Mouse (Mus musculus) midbrain, embryonic 13.5 days (tissue): ENCODE data around the gene Brsk2. TPM values are rescaled to one million over a fixed set of nuclear protein-coding genes. Genes with fewer than 3 reads are reported as not detected.
A peak's percentile ranks its signal among the peaks of the same experiment; 100 is the strongest.

Source experiments
- ATAC-seq: fragments of 200-750 bp; cut with Nextera tagmentation; 2 replicates; pipeline ENCODE4 v1.8.0; 2017; ENCODE audit warnings: mild to moderate bottlenecking, moderate TSS enrichment, moderate library complexity
- H3K27ac ChIP-seq: fragments of 300-500 bp; sonication (generic); 2 replicates; pipeline ENCODE4 v1.5.1; 2015; ENCODE audit warnings: inconsistent platforms, mild to moderate bottlenecking, moderate library complexity
- H3K27me3 ChIP-seq: fragments of 300-500 bp; sonication (generic); 2 replicates; pipeline ENCODE4 v1.6.1; 2015; ENCODE audit warnings: mild to moderate bottlenecking, inconsistent platforms
- H3K36me3 ChIP-seq: fragments of 300-500 bp; sonication (generic); 2 replicates; pipeline ENCODE4 v1.6.1; 2015; ENCODE audit warnings: mild to moderate bottlenecking, inconsistent platforms
- H3K4me1 ChIP-seq: fragments of 300-500 bp; sonication (generic); replicated peaks from 2 replicates; pipeline ENCODE4 v1.6.1; 2015; ENCODE audit warnings: inconsistent platforms
- H3K4me2 ChIP-seq: fragments of 300-500 bp; sonication (generic); replicated peaks from 2 replicates; pipeline ENCODE4 v1.6.1; 2015; ENCODE audit warnings: moderate library complexity, mild to moderate bottlenecking, inconsistent platforms
- H3K4me3 ChIP-seq: fragments of 300-500 bp; sonication (generic); replicated peaks from 2 replicates; pipeline ENCODE4 v1.5.1; 2015; ENCODE audit warnings: mild to moderate bottlenecking, inconsistent platforms
- H3K9ac ChIP-seq: fragments of 300-500 bp; sonication (generic); replicated peaks from 2 replicates; pipeline ENCODE4 v1.6.1; 2015; ENCODE audit warnings: mild to moderate bottlenecking, inconsistent platforms
- H3K9me3 ChIP-seq: fragments of 300-500 bp; sonication (generic); 2 replicates; pipeline ENCODE4 v1.6.1; 2016; ENCODE audit warnings: mild to moderate bottlenecking, inconsistent platforms
- WGBS: fragments of 180-500 bp; shearing (Covaris S2); methylation state at CpG from one replicate; pipeline ENCODE4 v1.1.7; 2015; 5-methylcytosine and 5-hydroxymethylcytosine counted together
- polyA plus RNA-seq: library from polyadenylated mRNA; unstranded; fragments of >200 nt; fragmentation: Nextera tagmentation; extraction: Ambion mirVana; gene quantifications from 2 replicates; pipeline ENCODE4 v1.2.1, GENCODE M21; 2015

Gene Brsk2
- polyA plus RNA-seq, 1 experiment from 2014 or later = 29.4 TPM

DNA sequence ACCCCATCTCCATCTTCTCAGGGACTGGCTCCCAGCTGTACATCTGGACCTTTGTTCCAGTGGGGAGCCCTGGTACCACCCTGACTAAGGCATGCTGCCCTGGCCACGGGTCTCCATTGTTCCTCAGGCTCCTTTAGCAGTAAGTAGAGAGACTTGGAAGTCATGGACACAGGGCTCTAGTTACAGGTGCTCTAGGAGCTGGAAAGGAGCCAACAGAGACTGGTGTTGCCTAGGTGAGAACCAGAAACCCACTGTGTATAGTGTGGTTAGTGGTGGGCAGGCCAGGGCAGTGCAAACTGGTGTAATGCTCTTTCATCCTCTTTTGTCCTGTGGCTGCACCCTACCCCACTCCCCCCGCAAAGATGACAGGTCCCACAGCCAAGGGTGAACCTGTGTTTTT lies 41.6 kb downstream of the Brsk2 start:
- no peak overlapping the region for H3K27ac ChIP-seq
- peaks cover 100% of the 10 kb centered on the region for H3K36me3 ChIP-seq
- no peak overlapping the region for H3K4me3 ChIP-seq
- H3K9me3 ChIP-seq = no peaks in the 10 kb centered on the region
- no peaks in the 10 kb centered on the region for H3K27me3 ChIP-seq
- H3K9ac ChIP-seq = no peak overlapping the region
- 88% methylated on average over 2 of the region's 2 CpGs for WGBS
- no peak for ATAC-seq
- no peak overlapping the region for H3K4me2 ChIP-seq
- H3K4me1 ChIP-seq = no peaks in the 10 kb centered on the region

DNA sequence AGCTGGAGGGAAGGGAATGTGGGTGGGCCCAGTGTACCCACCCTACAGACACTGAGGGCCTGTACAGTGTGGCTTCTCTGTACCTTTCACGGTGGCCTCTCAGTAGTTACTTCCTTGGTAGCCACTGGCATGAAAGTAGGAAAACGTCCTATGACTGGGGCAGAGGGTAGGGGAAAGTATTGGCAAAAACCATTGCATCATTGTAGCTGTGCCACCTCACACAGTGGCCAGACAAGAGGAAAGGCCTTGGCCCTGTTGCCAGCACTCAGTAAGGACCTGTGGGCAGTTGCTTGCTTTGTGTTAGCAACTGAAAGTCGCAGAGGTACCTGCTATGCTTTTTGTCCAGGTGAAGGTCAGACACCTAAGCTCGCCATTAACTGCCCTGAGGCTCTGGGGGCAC lies 44.6 kb downstream of the Brsk2 start:
- H3K4me1 ChIP-seq = no peaks in the 10 kb centered on the region
- H3K27me3 ChIP-seq = no peaks in the 10 kb centered on the region
- no peak overlapping the region for H3K9ac ChIP-seq
- WGBS = 95% methylated on average over 4 of the region's 4 CpGs
- no peak overlapping the region for H3K27ac ChIP-seq
- H3K9me3 ChIP-seq = no peaks in the 10 kb centered on the region
- H3K4me3 ChIP-seq = no peak overlapping the region
- H3K36me3 ChIP-seq = peaks cover 100% of the 10 kb centered on the region
- no peak overlapping the region for H3K4me2 ChIP-seq
- ATAC-seq = no peak

DNA sequence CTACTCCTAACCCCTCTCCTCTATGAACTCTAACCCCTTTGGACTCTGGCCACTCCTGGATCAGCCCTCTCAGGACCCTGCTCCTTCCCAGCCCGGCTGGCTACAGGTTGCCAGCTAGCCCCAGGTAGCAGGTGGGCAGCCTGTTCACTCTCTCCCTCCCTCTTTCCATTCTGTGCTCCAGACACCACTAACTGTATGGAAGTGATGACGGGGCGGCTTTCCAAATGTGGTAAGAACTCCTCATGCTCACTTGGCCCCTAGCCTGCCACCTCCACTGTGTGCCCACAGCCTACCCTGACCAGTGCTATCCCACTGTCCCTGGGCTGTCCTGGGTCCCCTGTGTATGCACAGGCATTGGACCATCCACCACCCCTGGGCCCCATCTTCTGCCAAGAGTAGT lies 51.1 kb downstream of the Brsk2 start:
- Histone ChIP-seq H3K27me3 (no peaks in the 10 kb centered on the region), H3K4me1 (no peaks in the 10 kb centered on the region), H3K27ac (no peak overlapping the region), H3K4me3 (no peak overlapping the region), H3K36me3 (peaks cover 99% of the 10 kb centered on the region), H3K4me2 (no peak overlapping the region), H3K9ac (no peak overlapping the region), H3K9me3 (no peaks in the 10 kb centered on the region)
- ATAC-seq = no peak
- WGBS = 90% methylated on average over 3 of the region's 3 CpGs

DNA sequence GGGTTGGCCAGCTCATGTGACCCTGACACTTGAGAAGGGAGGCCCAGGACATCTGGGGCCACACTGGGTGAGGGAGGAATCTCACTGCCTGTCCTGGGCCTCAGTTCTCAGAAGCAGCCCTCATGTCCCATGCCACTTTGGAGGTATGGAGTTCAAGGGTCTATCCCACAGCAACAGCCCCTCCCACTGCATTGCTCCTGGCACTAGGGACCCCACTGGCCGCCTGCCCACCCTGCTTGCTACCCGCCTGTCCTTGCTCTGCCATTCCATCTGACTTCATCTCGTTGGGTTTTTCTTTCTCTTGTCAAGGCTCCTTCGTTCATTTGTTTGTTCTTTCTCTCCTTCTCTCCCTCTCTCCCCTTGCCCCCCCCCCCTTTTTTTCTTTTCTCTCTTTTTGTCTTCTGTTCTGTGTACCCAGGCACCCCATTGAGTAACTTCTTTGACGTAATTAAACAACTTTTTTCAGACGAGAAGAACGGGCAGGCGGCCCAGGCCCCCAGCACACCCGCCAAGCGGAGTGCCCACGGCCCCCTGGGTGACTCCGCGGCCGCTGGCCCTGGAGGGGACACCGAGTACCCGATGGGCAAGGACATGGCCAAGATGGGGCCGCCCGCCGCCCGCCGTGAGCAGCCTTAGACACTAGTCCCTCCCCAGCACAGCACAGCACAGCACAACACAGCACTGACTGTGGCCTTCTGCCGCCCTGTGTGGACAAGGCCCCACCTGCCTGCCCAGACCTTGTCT lies 52.2 kb downstream of the Brsk2 start:
- 80% methylated on average over 22 of the region's 22 CpGs for WGBS

DNA sequence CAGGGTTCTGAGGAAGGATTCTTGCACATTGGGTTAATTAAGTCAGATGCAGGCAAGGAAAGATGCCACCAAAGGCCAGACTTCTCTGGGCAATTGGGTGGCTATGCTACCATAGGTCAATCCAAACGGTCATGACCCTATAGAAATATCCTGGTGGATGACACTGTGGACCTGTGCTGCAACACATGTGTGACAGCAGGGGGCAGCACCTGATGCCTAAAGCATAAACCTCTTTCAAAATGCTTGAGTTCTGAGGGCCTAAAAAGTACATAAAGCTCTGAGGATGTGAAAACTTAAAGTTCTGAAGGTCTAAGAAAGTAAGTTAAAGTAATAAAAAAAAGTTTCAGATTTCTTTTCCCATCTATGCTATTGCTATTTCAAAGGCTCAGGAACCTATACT lies 67.0 kb downstream of the Brsk2 start:
- H3K4me1 ChIP-seq = 0 out of 2 replicates have a peak, but pooled peaks cover 3% of the 10 kb centered on the region
- peaks cover 30% of the 10 kb centered on the region for H3K36me3 ChIP-seq
- no peak overlapping the region for H3K4me2 ChIP-seq
- H3K9ac ChIP-seq = no peak overlapping the region
- H3K9me3 ChIP-seq = no peaks in the 10 kb centered on the region
- no peak overlapping the region for H3K4me3 ChIP-seq
- H3K27me3 ChIP-seq = no peaks in the 10 kb centered on the region
- no peak overlapping the region for H3K27ac ChIP-seq
- 0 out of 2 replicates have a peak, but pooled peaks have one; percentile 43 for ATAC-seq
- WGBS = 66% methylated on average over 1 of the region's 1 CpGs

More for the DNA sequence above, 52.2 kb downstream of the Brsk2 start:
- no peaks in the 10 kb centered on the region for H3K4me1 ChIP-seq
- no peak overlapping the region for H3K27ac ChIP-seq
- H3K27me3 ChIP-seq = no peaks in the 10 kb centered on the region
- no peaks in the 10 kb centered on the region for H3K9me3 ChIP-seq
- no peak overlapping the region for H3K4me2 ChIP-seq
- peak; percentile 60 for ATAC-seq
- H3K36me3 ChIP-seq = peaks cover 88% of the 10 kb centered on the region
- H3K4me3 ChIP-seq = no peak overlapping the region
- H3K9ac ChIP-seq = no peak overlapping the region

DNA sequence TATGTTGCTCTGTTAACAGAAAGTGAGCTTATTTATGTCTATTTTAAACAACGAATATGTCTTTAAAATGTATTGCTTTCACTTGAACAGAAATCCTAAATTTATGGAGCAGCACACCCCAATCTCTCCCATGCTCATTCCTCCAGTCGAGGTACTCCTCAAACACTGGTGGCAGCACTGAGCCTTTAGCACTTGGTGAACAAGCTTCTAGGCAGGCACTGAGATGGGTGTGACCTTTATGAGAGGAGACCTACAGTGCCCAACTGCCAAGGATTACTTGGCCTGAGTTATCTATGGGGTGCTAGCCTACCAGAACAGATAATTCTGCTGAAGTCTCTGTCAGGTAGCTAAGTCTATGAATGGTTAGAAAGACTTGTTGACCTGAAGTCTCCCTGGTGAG lies 70.1 kb downstream of the Brsk2 start:
- H3K9ac ChIP-seq = no peak overlapping the region
- H3K27me3 ChIP-seq = no peaks in the 10 kb centered on the region
- ATAC-seq = no peak
- no peak overlapping the region for H3K27ac ChIP-seq
- WGBS = 72% methylated on average over 2 of the region's 2 CpGs
- no peak overlapping the region for H3K4me3 ChIP-seq
- no peaks in the 10 kb centered on the region for H3K9me3 ChIP-seq
- H3K36me3 ChIP-seq = peaks cover 15% of the 10 kb centered on the region
- peaks cover 10% of the 10 kb centered on the region for H3K4me1 ChIP-seq
- H3K4me2 ChIP-seq = no peak overlapping the region

DNA sequence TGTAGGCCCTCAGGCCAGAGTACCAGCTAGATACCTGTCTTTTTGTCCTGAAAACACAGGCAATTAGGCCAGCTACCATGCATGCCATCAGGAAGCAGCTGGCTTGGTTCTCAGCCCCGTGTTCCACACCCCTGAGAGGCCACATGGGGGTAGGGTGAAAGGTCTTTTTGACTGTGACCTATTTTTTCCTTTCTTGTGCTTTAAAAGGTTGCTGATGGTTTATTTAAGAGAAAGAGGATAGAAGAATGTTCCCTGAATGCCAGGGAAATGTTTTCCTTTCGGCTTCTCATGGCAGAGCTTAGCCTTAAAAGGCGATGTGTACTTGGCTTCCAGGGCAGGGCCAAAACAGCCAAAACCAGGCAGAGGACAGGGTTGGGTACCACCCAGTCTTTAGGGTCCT lies 71.3 kb downstream of the Brsk2 start:
- no peak for ATAC-seq
- Histone ChIP-seq H3K9me3 (no peaks in the 10 kb centered on the region), H3K27me3 (no peaks in the 10 kb centered on the region), H3K27ac (no peak overlapping the region), H3K4me1 (peaks cover 18% of the 10 kb centered on the region), H3K36me3 (0 out of 2 replicates have a peak, but pooled peaks cover 4% of the 10 kb centered on the region), H3K9ac (no peak overlapping the region; the same call in 1 of the 2 replicates), H3K4me3 (no peak overlapping the region), H3K4me2 (no peak overlapping the region)
- 74% methylated on average over 3 of the region's 3 CpGs for WGBS

DNA sequence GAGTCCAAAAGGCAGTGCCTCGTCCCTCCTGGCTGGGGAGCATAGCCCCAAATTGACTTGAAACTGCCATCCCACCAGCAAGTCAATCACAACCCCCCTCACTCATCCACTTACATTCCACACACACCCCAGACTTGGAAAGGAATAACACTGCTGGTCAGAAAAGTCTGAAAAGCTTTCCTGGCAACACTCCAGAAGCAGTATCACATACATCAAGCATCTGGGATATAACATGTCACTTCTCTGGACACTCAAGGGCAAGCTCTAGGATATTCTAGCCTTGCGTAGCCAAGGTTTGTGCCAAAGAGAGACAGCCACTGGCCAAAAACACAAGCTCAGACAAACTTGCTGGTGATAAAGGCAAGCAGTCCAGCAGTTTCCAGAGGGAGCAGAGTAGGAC lies 75.6 kb downstream of the Brsk2 start:
- Histone ChIP-seq H3K27me3 (no peaks in the 10 kb centered on the region), H3K9me3 (no peaks in the 10 kb centered on the region), H3K4me2 (no peak overlapping the region), H3K4me3 (no peak overlapping the region), H3K4me1 (peaks cover 24% of the 10 kb centered on the region), H3K27ac (no peak overlapping the region), H3K9ac (no peak overlapping the region), H3K36me3 (no peaks in the 10 kb centered on the region)
- 78% methylated on average over 2 of the region's 2 CpGs for WGBS
- ATAC-seq = no peak

DNA sequence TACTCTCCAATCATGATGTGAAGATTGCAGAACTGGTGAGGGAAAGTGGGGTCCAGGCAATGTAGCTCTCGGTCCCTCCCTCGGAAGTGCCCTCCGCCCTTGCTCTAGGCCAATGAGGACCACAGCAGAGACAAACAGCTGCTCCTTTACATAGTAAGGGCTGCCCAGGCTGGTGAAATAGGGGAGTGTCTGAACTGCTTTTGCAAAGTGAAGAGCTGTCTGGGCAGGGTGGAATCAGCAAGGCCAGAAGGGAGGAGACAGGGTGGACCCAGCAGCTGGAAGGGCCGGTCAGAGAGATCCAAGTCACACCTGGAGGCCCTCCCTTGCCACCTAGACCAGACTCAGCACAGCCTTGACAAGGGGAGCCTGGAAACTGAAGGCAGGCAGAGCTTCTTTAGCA lies 76.4 kb downstream of the Brsk2 start:
- ATAC-seq = no peak
- Histone ChIP-seq H3K27me3 (no peaks in the 10 kb centered on the region), H3K4me2 (no peak overlapping the region), H3K27ac (no peak overlapping the region), H3K36me3 (no peaks in the 10 kb centered on the region), H3K4me3 (no peak overlapping the region), H3K4me1 (peaks cover 21% of the 10 kb centered on the region), H3K9me3 (no peaks in the 10 kb centered on the region), H3K9ac (no peak overlapping the region)
- 86% methylated on average over 4 of the region's 4 CpGs for WGBS

DNA sequence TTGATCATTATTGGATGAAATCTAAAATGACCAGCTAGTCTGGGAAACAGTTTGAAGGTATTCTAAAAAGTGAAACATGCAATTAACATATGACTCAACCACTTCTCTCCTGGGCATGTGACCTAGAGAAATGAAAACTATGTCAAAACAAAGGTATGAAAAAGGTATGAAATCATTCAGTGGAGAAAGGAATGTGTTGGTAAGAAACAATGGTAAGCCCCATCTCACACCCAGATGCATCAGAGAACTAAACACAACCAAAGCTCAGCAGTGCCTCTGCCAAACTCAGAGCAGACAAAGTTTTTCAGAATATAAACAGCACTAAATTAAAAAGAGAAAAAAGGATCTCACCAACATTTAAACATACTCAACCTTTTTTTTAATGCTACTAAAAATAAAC lies 80.5 kb downstream of the Brsk2 start:
- Histone ChIP-seq H3K4me3 (no peak overlapping the region), H3K9ac (no peak overlapping the region), H3K27me3 (no peaks in the 10 kb centered on the region), H3K4me2 (no peak overlapping the region), H3K4me1 (peaks cover 13% of the 10 kb centered on the region; the same call in 1 of the 2 replicates), H3K9me3 (no peaks in the 10 kb centered on the region), H3K36me3 (no peaks in the 10 kb centered on the region), H3K27ac (no peak overlapping the region)
- ATAC-seq = no peak

DNA sequence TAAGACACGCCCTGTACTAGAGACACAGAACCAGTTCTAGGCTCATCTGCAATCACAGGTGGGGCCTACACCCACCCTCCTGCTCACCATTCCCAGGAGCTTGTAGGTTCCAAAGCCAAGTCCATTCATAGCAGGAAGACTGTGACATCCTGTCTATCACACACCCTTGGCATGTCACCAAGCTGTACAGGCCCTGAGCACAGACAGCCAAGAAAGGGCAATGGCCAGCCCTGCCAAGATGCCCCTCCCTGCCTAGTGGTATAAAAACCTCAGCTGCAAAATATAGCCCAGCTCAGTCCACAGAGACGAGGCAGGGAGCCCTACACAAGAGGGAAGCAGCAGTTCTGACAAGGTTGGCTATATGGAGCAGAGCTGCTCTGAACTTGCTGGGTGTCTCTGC lies 84.6 kb downstream of the Brsk2 start:
- no peak for ATAC-seq
- H3K4me1 ChIP-seq = peaks cover 3% of the 10 kb centered on the region; the same call in 1 of the 2 replicates
- no peak overlapping the region for H3K9ac ChIP-seq
- no peak overlapping the region for H3K27ac ChIP-seq
- no peak overlapping the region for H3K4me3 ChIP-seq
- no peaks in the 10 kb centered on the region for H3K36me3 ChIP-seq
- H3K27me3 ChIP-seq = no peaks in the 10 kb centered on the region
- 91% methylated on average over 2 of the region's 2 CpGs for WGBS
- no peaks in the 10 kb centered on the region for H3K9me3 ChIP-seq
- H3K4me2 ChIP-seq = no peak overlapping the region

DNA sequence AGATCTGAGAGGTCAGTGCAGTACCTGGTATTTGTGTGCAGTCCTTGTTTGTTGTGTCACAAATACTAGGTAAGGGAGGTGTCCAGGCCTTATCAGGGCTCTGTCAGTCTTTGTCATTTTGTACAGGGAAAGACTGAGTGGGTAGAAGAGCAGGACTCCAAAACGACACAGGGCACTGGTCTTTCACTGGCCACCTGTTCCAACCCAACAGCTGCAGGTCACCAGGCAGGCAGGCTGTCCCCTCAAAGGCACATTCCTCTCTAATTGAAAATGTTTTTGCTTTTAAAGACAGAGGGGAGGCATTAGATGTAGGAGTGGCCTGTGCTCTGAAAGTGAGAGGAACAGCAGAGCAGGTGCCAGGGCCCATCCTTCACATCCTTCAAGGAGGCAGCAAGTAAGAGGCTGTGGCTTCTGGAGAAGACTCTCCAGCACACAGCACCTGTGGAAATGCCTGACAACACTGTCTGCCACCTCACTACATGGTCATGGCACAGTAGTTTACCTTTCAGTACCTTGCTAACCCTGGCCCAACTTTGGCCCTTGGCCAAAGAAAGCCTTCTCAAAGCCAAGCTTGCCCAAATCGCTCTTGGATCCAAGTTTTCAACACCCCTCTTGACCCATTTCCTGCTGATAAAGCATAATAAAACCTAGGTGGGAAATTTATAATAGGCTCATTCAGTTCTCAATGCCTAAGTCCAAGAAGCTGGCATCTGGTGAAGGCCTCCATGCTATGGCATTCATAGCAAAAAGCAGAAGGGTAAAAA lies 85.7 kb downstream of the Brsk2 start:
- H3K4me2 ChIP-seq = no peak overlapping the region
- peaks cover 3% of the 10 kb centered on the region; the same call in 1 of the 2 replicates for H3K4me1 ChIP-seq
- ATAC-seq = no peak
- H3K27me3 ChIP-seq = no peaks in the 10 kb centered on the region
- 78% methylated on average over 2 of the region's 2 CpGs for WGBS
- H3K36me3 ChIP-seq = no peaks in the 10 kb centered on the region
- H3K4me3 ChIP-seq = no peak overlapping the region
- H3K9ac ChIP-seq = no peak overlapping the region
- no peaks in the 10 kb centered on the region for H3K9me3 ChIP-seq
- no peak overlapping the region for H3K27ac ChIP-seq
